22 mouse cellular contexts compared by ENCODE assay signal in the genomic region with DNA sequence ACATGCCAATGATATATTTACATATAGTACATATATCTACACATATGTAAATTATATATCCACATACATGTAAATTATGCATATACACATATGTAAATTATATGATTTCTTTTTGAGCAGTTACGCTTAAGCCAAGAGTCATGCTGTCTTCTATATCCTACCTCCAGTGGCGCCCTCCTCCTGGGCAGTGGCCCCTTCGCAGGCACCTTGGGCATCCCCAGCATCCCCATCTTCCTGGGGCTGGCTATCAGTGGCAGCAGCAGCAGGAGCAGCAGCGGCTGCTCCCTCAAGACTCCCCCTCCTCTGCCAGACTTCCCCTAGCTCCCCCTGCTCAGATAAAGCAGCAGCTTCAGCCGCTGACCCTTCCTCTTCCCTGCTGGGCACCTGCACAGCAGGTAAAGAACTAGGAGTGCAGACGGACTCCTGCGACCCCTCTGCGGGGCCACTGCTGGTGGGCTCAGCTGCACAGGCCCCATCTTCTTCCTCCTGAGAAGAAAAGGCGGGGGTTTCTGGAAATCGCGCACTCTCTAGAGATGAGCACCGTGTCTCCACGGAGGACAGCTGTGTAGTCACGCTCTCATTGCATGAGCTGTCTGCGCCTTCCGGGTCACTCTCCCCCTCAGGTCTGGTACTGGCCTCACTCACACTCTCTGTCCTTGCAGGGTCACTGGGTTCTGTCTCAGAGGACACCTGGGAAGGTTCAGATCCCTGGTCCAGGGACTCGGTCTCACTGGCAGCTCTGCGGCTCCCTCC.
A peak's percentile ranks its signal among the peaks of the same experiment; 100 is the strongest.
DNase-seq lines count a peak whose midpoint lies in the region; ATAC-seq and TF ChIP-seq lines count a peak whose summit lies in the region.
"Had no signal": no experiment of that assay in that cellular context is flagged by ENCODE, and none has a peak within 500 bp of the region (broad histone marks: within the 10 kb centered on the region; RNA-seq: fewer than 3 reads in every experiment).

No protein-coding gene starts in this region.

- H3K4me1 ChIP-seq in forebrain, embryonic 10.5 days, result no peaks in the 10 kb centered on the region; the same call in 1 of the 2 replicates
- H3K4me1 ChIP-seq in forebrain, embryonic 16.5 days (replicated peaks; ENCODE audit: control insufficient read depth, insufficient read depth, low read length), result no peaks in the 10 kb centered on the region
- H3K4me1 ChIP-seq in ES-Bruce4 (ENCODE audit: control insufficient read depth, insufficient read depth, low read length), result no peaks in the 10 kb centered on the region
- H3K4me1 ChIP-seq in hindbrain, embryonic 10.5 days (replicated peaks), result 0 out of 2 replicates have a peak, but pooled peaks cover 3% of the 10 kb centered on the region
- H3K4me1 ChIP-seq in midbrain, embryonic 13.5 days (replicated peaks), result no peaks in the 10 kb centered on the region
- H3K4me1 ChIP-seq: heart, embryonic 10.5 days; limb, embryonic 12.5 days; stomach, embryonic 15.5 days had no signal

- H3K36me3 ChIP-seq in forebrain, embryonic 10.5 days (replicated peaks), result no peaks in the 10 kb centered on the region
- no peaks in the 10 kb centered on the region for H3K36me3 ChIP-seq in forebrain, embryonic 16.5 days (ENCODE audit: control insufficient read depth, insufficient read depth)
- H3K36me3 ChIP-seq in ES-Bruce4 (ENCODE audit: control insufficient read depth, insufficient read depth, low read length, poor library complexity, severe bottlenecking), result no peaks in the 10 kb centered on the region
- no peaks in the 10 kb centered on the region for H3K36me3 ChIP-seq in hindbrain, embryonic 10.5 days
- H3K36me3 ChIP-seq in midbrain, embryonic 13.5 days, result no peaks in the 10 kb centered on the region
- H3K36me3 ChIP-seq: limb, embryonic 12.5 days; stomach, embryonic 15.5 days had no signal

- no peak overlapping the region for H3K4me2 ChIP-seq in forebrain, embryonic 16.5 days (ENCODE audit: low read length)
- 0 out of 2 replicates have a peak overlapping the region, but pooled peaks have one; percentile 22 for H3K4me2 ChIP-seq in midbrain, embryonic 13.5 days (replicated peaks)
- H3K4me2 ChIP-seq: limb, embryonic 12.5 days; stomach, embryonic 15.5 days had no signal

- WGBS in forebrain, embryonic 10.5 days, result 33% methylated on average over 18 of the region's 18 CpGs
- 36% methylated on average over 18 of the region's 18 CpGs for WGBS in forebrain, embryonic 16.5 days
- 36% methylated on average over 18 of the region's 18 CpGs for WGBS in hindbrain, embryonic 10.5 days
- 35% methylated on average over 18 of the region's 18 CpGs for WGBS in midbrain, embryonic 13.5 days

- no peak overlapping the region for H3K27ac ChIP-seq in forebrain, embryonic 10.5 days
- H3K27ac ChIP-seq in forebrain, embryonic 16.5 days (ENCODE audit: low read length), result no peak overlapping the region
- no peak overlapping the region for H3K27ac ChIP-seq in ES-Bruce4 (ENCODE audit: insufficient read depth, low read length)
- 0 out of 2 replicates have a peak overlapping the region, but pooled peaks have one; percentile 12 for H3K27ac ChIP-seq in hindbrain, embryonic 10.5 days
- no peak overlapping the region for H3K27ac ChIP-seq in midbrain, embryonic 13.5 days
- H3K27ac ChIP-seq in left cerebral cortex, adult 2 months, result no peak overlapping the region
- H3K27ac ChIP-seq: heart, embryonic 10.5 days; layer of hippocampus, adult 2 months; limb, embryonic 12.5 days; stomach, embryonic 15.5 days had no signal

- no peak for ATAC-seq in forebrain, embryonic 16.5 days
- peak; percentile 49 for ATAC-seq in midbrain, embryonic 13.5 days
- ATAC-seq: liver, postnatal 0 days; Patski had no signal

- TF ChIP-seq EP300 in ES-Bruce4 (IDR thresholded peaks at IDR 0.05; ENCODE audit: insufficient read depth, low read depth, low read length), result no peak

- TF ChIP-seq POLR2A in ES-Bruce4 (IDR thresholded peaks at IDR 0.05; ENCODE audit: insufficient read depth, low read length), result no peak

- intact Hi-C loops in left cerebral cortex, adult 2 months (cut with DNase I), result no loop called here

- no peak overlapping the region for H3K9ac ChIP-seq in forebrain, embryonic 16.5 days (replicated peaks; ENCODE audit: low read depth, low read length)
- no peak overlapping the region for H3K9ac ChIP-seq in ES-Bruce4 (ENCODE audit: low read depth, poor library complexity, severe bottlenecking)
- H3K9ac ChIP-seq in midbrain, embryonic 13.5 days (replicated peaks), result no peak overlapping the region
- H3K9ac ChIP-seq: limb, embryonic 12.5 days; liver, postnatal 0 days; stomach, embryonic 15.5 days had no signal

- H3K27me3 ChIP-seq in forebrain, embryonic 10.5 days (ENCODE audit: poor library complexity, severe bottlenecking), result peaks cover 29% of the 10 kb centered on the region
- no peaks in the 10 kb centered on the region for H3K27me3 ChIP-seq in forebrain, embryonic 16.5 days (replicated peaks; ENCODE audit: control insufficient read depth, insufficient read depth, low read length)
- no peaks in the 10 kb centered on the region for H3K27me3 ChIP-seq in ES-Bruce4 (ENCODE audit: control insufficient read depth, insufficient read depth, low read length, poor library complexity, severe bottlenecking)
- no peaks in the 10 kb centered on the region for H3K27me3 ChIP-seq in hindbrain, embryonic 10.5 days (ENCODE audit: insufficient read depth, poor library complexity, severe bottlenecking)
- H3K27me3 ChIP-seq in midbrain, embryonic 13.5 days, result no peaks in the 10 kb centered on the region
- H3K27me3 ChIP-seq: CH12.LX; stomach, embryonic 15.5 days had no signal

- no peak overlapping the region for H3K4me3 ChIP-seq in forebrain, embryonic 10.5 days
- no peak overlapping the region for H3K4me3 ChIP-seq in forebrain, embryonic 16.5 days (replicated peaks; ENCODE audit: low read length)
- H3K4me3 ChIP-seq in ES-Bruce4 (ENCODE audit: low read depth, low read length), result peak overlapping the region; percentile 8
- H3K4me3 ChIP-seq in hindbrain, embryonic 10.5 days, result no peak overlapping the region
- no peak overlapping the region for H3K4me3 ChIP-seq in midbrain, embryonic 13.5 days (replicated peaks)
- no peak overlapping the region for H3K4me3 ChIP-seq in left cerebral cortex, adult 2 months
- H3K4me3 ChIP-seq: heart, embryonic 10.5 days; layer of hippocampus, adult 2 months; limb, embryonic 12.5 days; stomach, embryonic 15.5 days had no signal

- no peak for TF ChIP-seq CTCF in ES-Bruce4 (IDR thresholded peaks at IDR 0.05; ENCODE audit: low read depth, low read length)
- TF ChIP-seq CTCF in left cerebral cortex, adult 2 months (IDR thresholded peaks at IDR 0.05), result no peak

- no peaks in the 10 kb centered on the region for H3K9me3 ChIP-seq in forebrain, embryonic 10.5 days
- H3K9me3 ChIP-seq in forebrain, embryonic 16.5 days (ENCODE audit: control insufficient read depth, low read length), result no peaks in the 10 kb centered on the region
- H3K9me3 ChIP-seq in ES-Bruce4 (replicated peaks; ENCODE audit: control insufficient read depth, insufficient read depth, low read length, poor library complexity, severe bottlenecking), result no peaks in the 10 kb centered on the region
- H3K9me3 ChIP-seq in hindbrain, embryonic 10.5 days, result no peaks in the 10 kb centered on the region
- H3K9me3 ChIP-seq in midbrain, embryonic 13.5 days, result no peaks in the 10 kb centered on the region
- H3K9me3 ChIP-seq: heart, embryonic 10.5 days; limb, embryonic 12.5 days; stomach, embryonic 15.5 days had no signal

- DNase-seq in forebrain, embryonic 10.5 days (ENCODE audit: extremely low spot score, low spot score), result peak; percentile 13
- no peak for DNase-seq in hindbrain, embryonic 10.5 days (ENCODE audit: low spot score)
- no peak for DNase-seq in thymus, postnatal 36 days
- no peak for DNase-seq in cerebellum, adult 11 months
- DNase-seq in left cerebral cortex, adult 2 months (ENCODE audit: extremely low spot score in 1 of 2, low spot score in 2 of 2), result no peak
- DNase-seq: cerebellum, postnatal 25 days; gastrocnemius, postnatal 36 days; kidney, adult 18-20 months; liver, postnatal 0 days; lung, postnatal 4 days; right cerebral cortex, adult 18-20 months; spleen, adult 18-20 months; thymus, postnatal 25 days had no signal
